Mouse (Mus musculus) erythroblast, embryonic 14.5 days (primary cell): ENCODE data around the gene Rps2.

Source experiments
- GATA1 ChIP-seq: IDR thresholded peaks from 2 replicates; pipeline ENCODE4 v1.6.1; 2012; ENCODE audit warnings: low read length, inconsistent platforms, mixed read lengths
- TAL1 ChIP-seq: IDR thresholded peaks from 3 replicates; pipeline ENCODE4 v1.6.1; 2012; ENCODE audit warnings: low read length, inconsistent platforms, mixed read lengths

- TF ChIP-seq GATA1: no peak
- TF ChIP-seq TAL1: no peak
Measured at GRCm38 (mm10) chr17:24728184-24728583, 10.3 kb downstream of the Rps2 start.
